Mouse (Mus musculus) layer of hippocampus, adult 9-10 months (tissue): ENCODE measurements around the gene Twf2.

Experiments
- DNase-seq: peaks from one replicate; pipeline ENCODE4 v3.0.0; 2022; ENCODE audit warnings: low spot score

The Twf2 gene

GRCm38 (mm10) chr9:106237401-106237800 lies 34.5 kb downstream of the Twf2 start:
- no peak for DNase-seq

GRCm38 (mm10) chr9:106237878-106238277 lies 35.0 kb downstream of the Twf2 start:
- no peak for DNase-seq

- no peak for DNase-seq
These were observed 38.7 kb downstream of the Twf2 start for GRCm38 (mm10) chr9:106241541-106242164.

- DNase-seq, result no peak
These were observed 40.0 kb downstream of the Twf2 start for GRCm38 (mm10) chr9:106242813-106243488.

- DNase-seq, result no peak
These were observed 46.6 kb downstream of the Twf2 start for GRCm38 (mm10) chr9:106249550-106249949.

GRCm38 (mm10) chr9:106250245-106250644 lies 47.3 kb downstream of the Twf2 start:
- DNase-seq, result no peak

- DNase-seq, result no peak
These were observed 48.2 kb downstream of the Twf2 start for GRCm38 (mm10) chr9:106251066-106251465.

GRCm38 (mm10) chr9:106254001-106254400 lies 51.1 kb downstream of the Twf2 start:
- no peak for DNase-seq

GRCm38 (mm10) chr9:106258412-106258811 lies 55.5 kb downstream of the Twf2 start:
- no peak for DNase-seq

- DNase-seq, result no peak
These were observed 56.1 kb downstream of the Twf2 start for GRCm38 (mm10) chr9:106258990-106259389.

GRCm38 (mm10) chr9:106261058-106261457 lies 58.1 kb downstream of the Twf2 start:
- no peak for DNase-seq

GRCm38 (mm10) chr9:106261491-106261890 lies 58.6 kb downstream of the Twf2 start:
- DNase-seq, result no peak

GRCm38 (mm10) chr9:106262075-106262474 lies 59.2 kb downstream of the Twf2 start:
- no peak for DNase-seq

GRCm38 (mm10) chr9:106263381-106263924 lies 60.5 kb downstream of the Twf2 start:
- no peak for DNase-seq
